Mouse (Mus musculus): ENCODE measurements around the gene Gm48552. TPM values are rescaled to one million over a fixed set of nuclear protein-coding genes. Genes with fewer than 3 reads are reported as not detected.

Gm48552 gene
- 1 to 10 TPM; 1.1 to 3.5 TPM for total RNA-seq (2021)
- long read RNA-seq: 0 reads

GRCm38 (mm10) chr10:81388505-81389055 is at the start of gene Gm48552:
TSS of gene Gm48552 (plus strand) at chr10:81389005.
- no peak for DNase-seq (ENCODE audit: low spot score in 2 of 2)

GRCm38 (mm10) chr10:81340551-81341332 is 48.1 kb upstream of the Gm48552 start:
- no peak for DNase-seq (ENCODE audit: low spot score in 2 of 2)

- peak; percentile 71 to 73 for DNase-seq (ENCODE audit: low spot score in 2 of 2)
Measured at GRCm38 (mm10) chr10:81341333-81341949, 47.4 kb upstream of the Gm48552 start.

- DNase-seq (ENCODE audit: low spot score in 2 of 2): no peak
Measured at GRCm38 (mm10) chr10:81342686-81343505, 45.9 kb upstream of the Gm48552 start, which contains the start of gene Gipc3. TSS of gene Gipc3 (minus strand) at chr10:81343266.

- no peak for DNase-seq (ENCODE audit: low spot score in 2 of 2)
Measured at GRCm38 (mm10) chr10:81344421-81345161, 44.2 kb upstream of the Gm48552 start.

GRCm38 (mm10) chr10:81345162-81345534 is 43.7 kb upstream of the Gm48552 start:
- DNase-seq (ENCODE audit: low spot score in 2 of 2): no peak

GRCm38 (mm10) chr10:81346453-81347067 is 42.2 kb upstream of the Gm48552 start:
- DNase-seq (ENCODE audit: low spot score in 2 of 2): no peak

- no peak for DNase-seq (ENCODE audit: low spot score in 2 of 2)
Measured at GRCm38 (mm10) chr10:81349146-81349545, 39.7 kb upstream of the Gm48552 start.

GRCm38 (mm10) chr10:81349961-81350350 is 38.8 kb upstream of the Gm48552 start:
- no peak for DNase-seq (ENCODE audit: low spot score in 2 of 2)

- peak; percentile 99 to 100 for DNase-seq (ENCODE audit: low spot score in 2 of 2)
Measured at GRCm38 (mm10) chr10:81350351-81351063, 38.3 kb upstream of the Gm48552 start, which contains the start of gene Hmg20b. TSS of gene Hmg20b (minus strand) at chr10:81350480.

- DNase-seq (ENCODE audit: low spot score in 2 of 2): no peak
Measured at GRCm38 (mm10) chr10:81351678-81352291, 37.0 kb upstream of the Gm48552 start.

- no peak for DNase-seq (ENCODE audit: low spot score in 2 of 2)
Measured at GRCm38 (mm10) chr10:81354738-81355477, 33.9 kb upstream of the Gm48552 start.

- no peak for DNase-seq (ENCODE audit: low spot score in 2 of 2)
Measured at GRCm38 (mm10) chr10:81355533-81355932, 33.3 kb upstream of the Gm48552 start.

- no peak for DNase-seq (ENCODE audit: low spot score in 2 of 2)
Measured at GRCm38 (mm10) chr10:81356352-81356990, 32.3 kb upstream of the Gm48552 start.

- peak; percentile 91 to 95 for DNase-seq (ENCODE audit: low spot score in 2 of 2)
Measured at GRCm38 (mm10) chr10:81356991-81357844, 31.6 kb upstream of the Gm48552 start, which contains the start of gene Mfsd12. TSS of gene Mfsd12 (plus strand) at chr10:81357491.

GRCm38 (mm10) chr10:81358209-81358608 is 30.6 kb upstream of the Gm48552 start:
- DNase-seq (ENCODE audit: low spot score in 2 of 2): no peak

- DNase-seq (ENCODE audit: low spot score in 2 of 2): no peak
Measured at GRCm38 (mm10) chr10:81358841-81359240, 30.0 kb upstream of the Gm48552 start.

All from layer of hippocampus, postnatal 10 days (tissue).